Mouse (Mus musculus) hindbrain, embryonic 14.5 days (tissue): ENCODE data around the gene Bcr. TPM values are rescaled to one million over a fixed set of nuclear protein-coding genes. Genes with fewer than 3 reads are reported as not detected.

ENCODE experiments used
- ATAC-seq: fragments of 200-750 bp; cut with Nextera tagmentation; 2 replicates; pipeline ENCODE4 v1.8.0; 2017; ENCODE audit warnings: moderate number of reproducible peaks, mild to moderate bottlenecking, moderate TSS enrichment, moderate library complexity; ENCODE audit not compliant: low FRiP score
- DNase-seq: peaks from one replicate; pipeline ENCODE4 v3.0.0-alpha.2; 2015; ENCODE audit warnings: low spot score
- H3K27ac ChIP-seq: fragments of 300-500 bp; sonication (generic); 2 replicates; pipeline ENCODE4 v1.5.1; 2014; ENCODE audit warnings: mild to moderate bottlenecking, moderate library complexity
- H3K27me3 ChIP-seq: fragments of 300-500 bp; sonication (generic); 2 replicates; pipeline ENCODE4 v1.6.1; 2014; ENCODE audit warnings: mild to moderate bottlenecking, low read length, mixed read lengths; ENCODE audit not compliant: control insufficient read depth, insufficient read depth
- H3K36me3 ChIP-seq: fragments of 300-500 bp; sonication (generic); replicated peaks from 2 replicates; pipeline ENCODE4 v1.6.1; 2014; ENCODE audit not compliant: control insufficient read depth, insufficient read depth
- H3K4me1 ChIP-seq: fragments of 300-500 bp; sonication (generic); replicated peaks from 2 replicates; pipeline ENCODE4 v1.6.1; 2014; ENCODE audit warnings: antibody characterized with exemption, low read length, mixed read lengths; ENCODE audit not compliant: control insufficient read depth, insufficient read depth
- H3K4me2 ChIP-seq: fragments of 300-500 bp; sonication (generic); replicated peaks from 2 replicates; pipeline ENCODE4 v1.6.1; 2014; ENCODE audit warnings: mild to moderate bottlenecking, moderate library complexity
- H3K4me3 ChIP-seq: fragments of 300-500 bp; sonication (generic); replicated peaks from 2 replicates; pipeline ENCODE4 v1.5.1; 2014; ENCODE audit warnings: mild to moderate bottlenecking, low read length
- H3K9ac ChIP-seq: fragments of 300-500 bp; sonication (generic); 2 replicates; pipeline ENCODE4 v1.6.1; 2014
- H3K9me3 ChIP-seq: fragments of 300-500 bp; sonication (generic); 2 replicates; pipeline ENCODE4 v1.6.1; 2016; ENCODE audit warnings: low read length; ENCODE audit not compliant: control insufficient read depth
- WGBS: fragments of 180-500 bp; shearing (Covaris S2); extraction: QIAGEN DNeasy Blood & Tissue Kit; methylation state at CpG from one replicate; pipeline ENCODE4 v1.1.7; 2014; 5-methylcytosine and 5-hydroxymethylcytosine counted together
- polyA plus RNA-seq: library from polyadenylated mRNA; unstranded; fragments of >200 nt; fragmentation: Nextera tagmentation; extraction: Ambion mirVana; gene quantifications from 2 replicates; pipeline ENCODE4 v1.2.1, GENCODE M21; 2014

The Bcr gene
- polyA plus RNA-seq, 1 experiment from 2014 or later, result 24.0 TPM

GRCm38 (mm10) chr10:75052902-75053301 is 7.5 kb upstream of the Bcr start:
- Histone ChIP-seq H3K9ac (no peak overlapping the region), H3K9me3 (no peaks in the 10 kb centered on the region), H3K4me1 (peaks cover 6% of the 10 kb centered on the region), H3K36me3 (no peaks in the 10 kb centered on the region), H3K4me3 (no peak overlapping the region), H3K27me3 (no peaks in the 10 kb centered on the region), H3K4me2 (no peak overlapping the region), H3K27ac (no peak overlapping the region)
- WGBS, result 79% methylated on average over 8 of the region's 8 CpGs
- DNase-seq, result no peak
- ATAC-seq, result no peak

- H3K9ac ChIP-seq, result no peak overlapping the region
Observed at GRCm38 (mm10) chr10:75053655-75054054, 6.7 kb upstream of the Bcr start.

GRCm38 (mm10) chr10:75054125-75054524 is 6.3 kb upstream of the Bcr start:
- no peaks in the 10 kb centered on the region for H3K36me3 ChIP-seq
- peaks cover 6% of the 10 kb centered on the region for H3K4me1 ChIP-seq
- H3K4me3 ChIP-seq, result no peak overlapping the region
- DNase-seq, result no peak
- no peaks in the 10 kb centered on the region for H3K27me3 ChIP-seq
- H3K9me3 ChIP-seq, result no peaks in the 10 kb centered on the region
- 74% methylated on average over 6 of the region's 6 CpGs for WGBS
- H3K4me2 ChIP-seq, result no peak overlapping the region
- ATAC-seq, result no peak
- H3K27ac ChIP-seq, result no peak overlapping the region
- no peak overlapping the region for H3K9ac ChIP-seq

More at GRCm38 (mm10) chr10:75053655-75054054, 6.7 kb upstream of the Bcr start:
- no peak for DNase-seq
- Histone ChIP-seq H3K27me3 (no peaks in the 10 kb centered on the region), H3K4me1 (peaks cover 6% of the 10 kb centered on the region), H3K4me3 (no peak overlapping the region), H3K9me3 (no peaks in the 10 kb centered on the region), H3K36me3 (no peaks in the 10 kb centered on the region), H3K4me2 (no peak overlapping the region), H3K27ac (no peak overlapping the region)
- 94% methylated on average over 4 of the region's 4 CpGs for WGBS
- no peak for ATAC-seq

DNA sequence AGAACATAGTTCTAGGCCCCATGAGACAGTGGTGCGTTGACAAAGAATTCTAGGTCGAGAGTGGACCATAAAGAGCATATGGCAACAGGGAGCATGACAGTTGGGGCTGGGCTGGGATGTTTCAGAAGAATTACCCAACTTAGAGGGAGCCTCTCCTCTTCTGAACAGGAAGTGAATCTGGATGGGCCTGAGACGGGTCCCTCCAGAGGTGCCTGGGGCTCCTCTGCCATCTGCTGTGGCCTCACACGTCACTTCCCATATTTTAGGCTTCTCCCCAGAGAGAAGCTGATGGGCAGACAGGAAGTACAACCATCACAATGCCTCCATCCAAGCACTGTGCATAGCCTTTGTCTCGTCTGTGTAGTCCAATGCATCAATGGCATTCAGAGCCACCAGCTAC is 4.7 kb upstream of the Bcr start:
- no peak overlapping the region for H3K9ac ChIP-seq
- DNase-seq (no peak), ATAC-seq (no peak)
- H3K4me3 ChIP-seq, result no peak overlapping the region
- H3K4me1 ChIP-seq, result peaks cover 15% of the 10 kb centered on the region
- no peaks in the 10 kb centered on the region for H3K9me3 ChIP-seq
- no peaks in the 10 kb centered on the region for H3K36me3 ChIP-seq
- H3K27me3 ChIP-seq, result no peaks in the 10 kb centered on the region
- no peak overlapping the region for H3K4me2 ChIP-seq
- WGBS, result 46% methylated on average over 5 of the region's 5 CpGs
- H3K27ac ChIP-seq, result peak overlapping the region; percentile 10; the same call in 1 of the 2 replicates

GRCm38 (mm10) chr10:75056255-75056654 is 4.1 kb upstream of the Bcr start:
- Histone ChIP-seq H3K4me3 (no peak overlapping the region), H3K9me3 (no peaks in the 10 kb centered on the region), H3K27me3 (no peaks in the 10 kb centered on the region), H3K36me3 (no peaks in the 10 kb centered on the region), H3K27ac (peak overlapping the region; percentile 10; the same call in 1 of the 2 replicates), H3K9ac (no peak overlapping the region), H3K4me1 (peaks cover 15% of the 10 kb centered on the region), H3K4me2 (no peak overlapping the region)
- 6% methylated on average over 4 of the region's 4 CpGs for WGBS
- ATAC-seq, result peak; percentile 22; the same call in 1 of the 2 replicates
- peak; percentile 42 for DNase-seq

DNA sequence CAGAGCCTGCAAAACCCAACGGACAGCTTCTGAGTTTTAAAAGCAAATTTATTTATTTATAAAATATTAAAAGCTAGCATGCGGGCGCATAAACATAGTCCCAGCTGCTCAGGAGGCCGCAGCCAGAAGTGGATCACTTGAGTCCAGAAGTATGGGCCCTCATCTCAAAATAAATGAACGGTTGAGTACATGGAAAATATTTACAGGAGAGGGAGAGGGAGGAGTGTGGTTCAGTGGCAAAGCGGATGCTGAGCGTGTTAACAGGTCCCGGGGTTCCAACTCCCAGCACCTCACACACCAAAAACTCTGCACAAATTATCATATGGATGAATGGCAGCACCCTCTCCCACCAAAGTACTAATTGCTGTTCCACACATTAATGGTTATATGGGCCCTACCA is 2.1 kb upstream of the Bcr start:
- WGBS, result 81% methylated on average over 8 of the region's 8 CpGs
- no peak overlapping the region for H3K4me3 ChIP-seq
- H3K4me1 ChIP-seq, result peaks cover 36% of the 10 kb centered on the region
- no peaks in the 10 kb centered on the region for H3K36me3 ChIP-seq
- H3K9ac ChIP-seq, result no peak overlapping the region
- no peak overlapping the region for H3K27ac ChIP-seq
- no peak for DNase-seq
- H3K27me3 ChIP-seq, result no peaks in the 10 kb centered on the region
- H3K4me2 ChIP-seq, result no peak overlapping the region
- no peaks in the 10 kb centered on the region for H3K9me3 ChIP-seq
- no peak for ATAC-seq

DNA sequence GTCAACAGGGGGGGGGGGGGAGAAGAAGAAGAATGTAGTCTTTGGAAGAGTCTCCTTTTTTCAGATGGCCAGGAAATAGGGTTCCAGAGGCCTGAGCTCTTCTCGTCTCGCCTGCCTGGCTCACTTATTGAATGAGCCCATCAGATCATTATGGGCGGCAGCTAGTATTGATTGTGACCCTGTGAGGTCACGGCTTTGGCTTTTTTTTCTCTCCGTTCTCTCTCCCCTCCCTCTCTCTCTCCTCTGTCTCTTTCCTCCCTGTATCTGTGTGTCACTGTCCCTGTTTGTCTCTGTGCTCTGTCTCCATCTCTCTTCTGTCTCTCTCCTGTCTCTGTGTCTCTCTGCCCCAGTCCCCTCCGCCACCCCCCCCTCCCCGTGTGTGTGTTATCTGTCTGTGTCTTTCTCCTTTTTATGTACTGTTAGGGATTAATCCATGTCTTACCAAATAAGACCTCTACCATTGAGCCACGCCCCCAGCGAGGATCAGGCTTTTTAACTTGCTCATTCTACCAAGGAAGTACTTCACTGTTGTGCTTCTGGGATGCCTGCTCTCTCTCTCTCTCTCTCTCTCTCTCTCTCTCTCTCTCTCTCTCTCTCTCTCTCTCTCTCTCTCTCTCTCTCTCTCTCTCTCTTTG is 1.5 kb upstream of the Bcr start:
- DNase-seq (no peak), ATAC-seq (no peak)
- peaks cover 41% of the 10 kb centered on the region for H3K4me1 ChIP-seq
- no peak overlapping the region for H3K4me3 ChIP-seq
- no peaks in the 10 kb centered on the region for H3K9me3 ChIP-seq
- no peak overlapping the region for H3K9ac ChIP-seq
- no peaks in the 10 kb centered on the region for H3K27me3 ChIP-seq
- 17% methylated on average over 9 of the region's 9 CpGs for WGBS
- H3K4me2 ChIP-seq, result no peak overlapping the region
- H3K36me3 ChIP-seq, result no peaks in the 10 kb centered on the region
- no peak overlapping the region for H3K27ac ChIP-seq

DNA sequence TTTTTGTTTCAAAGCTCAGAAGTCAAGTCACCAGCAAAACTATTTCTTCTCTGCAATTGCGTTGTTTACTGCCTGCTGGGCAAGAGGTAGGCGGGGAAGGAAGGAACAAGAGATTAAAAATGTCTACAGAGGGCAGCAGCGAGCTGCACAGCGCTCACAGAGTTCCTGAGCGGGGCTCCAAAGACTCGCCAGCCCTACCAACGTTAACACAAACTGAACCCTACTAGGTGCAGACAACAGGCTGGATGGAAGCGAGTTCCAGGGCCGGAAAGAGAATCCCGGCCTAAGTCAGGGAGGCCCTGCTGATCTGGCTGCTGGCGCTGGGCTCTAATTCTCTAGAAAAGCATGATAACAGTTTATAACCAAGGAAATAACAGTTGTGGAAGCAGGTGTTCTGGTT is 996 bp upstream of the Bcr start:
- WGBS, result under 1% methylated on average over 11 of the region's 11 CpGs
- DNase-seq (peak; percentile 84), ATAC-seq (peak; percentile 38; the same call in 1 of the 2 replicates)
- Histone ChIP-seq H3K27me3 (no peaks in the 10 kb centered on the region), H3K9me3 (no peaks in the 10 kb centered on the region), H3K27ac (no peak overlapping the region), H3K36me3 (no peaks in the 10 kb centered on the region), H3K4me3 (peak overlapping the region; percentile 91; the same call in 1 of the 2 replicates), H3K9ac (no peak overlapping the region), H3K4me2 (peak overlapping the region; percentile 92), H3K4me1 (peaks cover 46% of the 10 kb centered on the region)

- peaks cover 61% of the 10 kb centered on the region for H3K4me1 ChIP-seq
- ATAC-seq (peak; percentile 28), DNase-seq (no peak)
- peak overlapping the region; percentile 91 for H3K9ac ChIP-seq
- no peaks in the 10 kb centered on the region for H3K9me3 ChIP-seq
- H3K4me2 ChIP-seq, result peak overlapping the region; percentile 92
- peak overlapping the region; percentile 91 for H3K4me3 ChIP-seq
- no peaks in the 10 kb centered on the region for H3K27me3 ChIP-seq
- under 1% methylated on average over 34 of the region's 48 CpGs for WGBS
- no peaks in the 10 kb centered on the region for H3K36me3 ChIP-seq
- H3K27ac ChIP-seq, result peak overlapping the region; percentile 89
Observed at GRCm38 (mm10) chr10:75060843-75061235, 447 bp downstream of the Bcr start.
